Mouse (Mus musculus): ENCODE results near the gene Taf8.

Gene Taf8

DNA sequence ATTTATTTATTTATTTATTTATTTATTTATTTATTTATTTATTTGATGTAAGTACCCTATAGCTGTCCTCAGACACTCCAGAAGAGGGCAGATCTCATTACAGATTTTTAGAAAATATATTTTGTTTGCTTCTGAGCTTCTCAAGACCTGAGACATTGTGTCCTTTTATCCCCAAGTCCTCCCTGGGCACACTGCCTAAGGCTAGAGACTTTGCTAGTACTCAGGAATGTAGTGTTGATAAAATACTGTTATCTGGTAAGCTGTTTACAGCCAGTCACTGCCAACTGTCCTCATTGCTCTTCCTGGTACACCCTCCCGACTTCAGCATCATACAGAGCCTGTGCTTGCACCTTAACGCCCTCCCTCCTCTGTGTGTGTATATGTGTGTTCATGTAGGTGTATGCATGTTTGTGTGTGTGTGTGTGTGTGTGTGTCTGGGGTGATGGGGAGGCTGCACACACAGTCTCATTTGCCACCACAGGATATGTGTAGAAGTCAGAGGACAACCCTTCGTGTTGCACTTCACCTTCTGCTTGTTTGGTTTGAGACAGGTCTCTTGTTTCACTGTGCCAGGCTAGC, 42.7 kb downstream of the Taf8 start:
- DNase-seq (ENCODE audit: low spot score in 2 of 2) = no peak

DNA sequence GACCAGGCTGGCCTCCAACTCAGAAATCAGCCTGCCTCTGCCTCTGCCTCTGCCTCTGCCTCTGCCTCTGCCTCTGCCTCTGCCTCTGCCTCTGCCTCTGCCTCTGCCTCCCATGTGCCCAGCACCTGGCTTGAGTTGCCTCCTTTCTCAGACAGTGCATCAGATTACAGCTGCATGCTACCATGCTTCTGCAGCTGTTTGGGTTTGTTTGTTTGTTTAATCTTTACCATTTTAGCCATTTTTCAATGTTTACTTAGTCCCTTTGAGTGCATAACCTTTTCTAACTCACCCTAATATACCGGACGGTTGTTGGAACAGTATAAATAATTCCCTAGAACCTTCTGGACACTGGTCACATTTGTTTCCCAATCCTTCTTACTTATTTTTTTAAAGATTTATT, 43.2 kb downstream of the Taf8 start:
- DNase-seq (ENCODE audit: low spot score in 2 of 2) = no peak

DNA sequence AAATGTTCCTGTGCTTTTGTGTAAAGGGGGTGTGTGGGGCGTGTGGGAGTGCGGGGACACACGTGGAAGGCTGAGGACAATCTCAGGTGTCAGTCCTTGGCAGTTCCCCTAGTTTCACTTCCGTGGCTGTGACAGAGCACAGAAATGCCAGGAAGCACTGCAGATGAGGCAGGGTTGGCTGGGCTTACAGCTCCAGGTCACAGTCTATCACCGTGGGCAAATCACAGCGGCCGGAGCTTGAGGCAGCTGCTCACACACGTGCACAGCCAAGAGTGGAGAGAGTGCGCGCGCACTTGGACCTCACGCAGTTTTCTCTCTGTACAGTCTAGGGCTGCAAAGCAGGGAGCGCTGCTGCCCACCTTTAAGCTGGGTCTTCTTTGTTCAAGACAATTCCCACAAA, 43.8 kb downstream of the Taf8 start:
- no peak for DNase-seq (ENCODE audit: low spot score in 2 of 2)

DNA sequence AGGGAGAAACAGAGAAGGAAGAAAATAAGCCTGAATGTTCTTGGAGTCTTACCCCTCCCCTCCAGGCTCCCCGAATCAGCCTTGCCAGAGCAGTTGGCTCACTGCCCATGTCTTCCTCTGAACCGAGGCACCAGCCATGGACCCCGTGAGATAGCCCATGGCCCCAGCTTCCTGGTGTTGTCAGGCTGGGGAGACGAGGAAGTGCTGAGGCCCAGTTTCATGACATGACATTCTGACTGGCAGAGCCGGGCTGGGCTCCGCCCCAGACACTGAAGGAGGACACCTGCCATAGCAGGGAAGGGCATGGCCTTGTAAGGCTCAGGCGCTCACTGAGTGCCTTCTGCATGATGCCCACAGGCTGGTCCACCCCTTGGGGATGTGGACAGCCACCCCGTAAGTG, 47.4 kb downstream of the Taf8 start:
- DNase-seq (ENCODE audit: low spot score in 2 of 2) = peak; percentile 39 to 63

DNA sequence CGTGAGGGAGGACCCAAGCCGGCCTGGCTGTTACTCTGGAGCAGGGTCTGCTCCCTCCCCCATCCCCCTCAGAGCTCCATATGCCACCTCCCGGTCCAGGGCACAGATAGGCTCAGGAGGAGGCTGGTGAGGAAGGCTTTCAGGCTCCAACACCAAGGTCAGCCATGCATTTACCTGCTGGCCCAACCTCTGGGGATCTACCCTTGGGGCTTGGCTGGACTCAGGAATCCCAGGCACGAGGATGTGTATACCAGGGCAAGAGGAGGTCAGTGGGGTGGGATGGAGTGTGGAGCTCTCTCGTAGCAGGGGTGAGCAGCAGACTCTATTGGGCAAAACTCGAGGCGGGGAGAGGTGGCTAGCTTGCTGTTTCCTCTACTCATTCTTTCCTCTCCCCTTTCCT, 49.2 kb downstream of the Taf8 start:
- no peak for DNase-seq (ENCODE audit: low spot score in 2 of 2)

DNA sequence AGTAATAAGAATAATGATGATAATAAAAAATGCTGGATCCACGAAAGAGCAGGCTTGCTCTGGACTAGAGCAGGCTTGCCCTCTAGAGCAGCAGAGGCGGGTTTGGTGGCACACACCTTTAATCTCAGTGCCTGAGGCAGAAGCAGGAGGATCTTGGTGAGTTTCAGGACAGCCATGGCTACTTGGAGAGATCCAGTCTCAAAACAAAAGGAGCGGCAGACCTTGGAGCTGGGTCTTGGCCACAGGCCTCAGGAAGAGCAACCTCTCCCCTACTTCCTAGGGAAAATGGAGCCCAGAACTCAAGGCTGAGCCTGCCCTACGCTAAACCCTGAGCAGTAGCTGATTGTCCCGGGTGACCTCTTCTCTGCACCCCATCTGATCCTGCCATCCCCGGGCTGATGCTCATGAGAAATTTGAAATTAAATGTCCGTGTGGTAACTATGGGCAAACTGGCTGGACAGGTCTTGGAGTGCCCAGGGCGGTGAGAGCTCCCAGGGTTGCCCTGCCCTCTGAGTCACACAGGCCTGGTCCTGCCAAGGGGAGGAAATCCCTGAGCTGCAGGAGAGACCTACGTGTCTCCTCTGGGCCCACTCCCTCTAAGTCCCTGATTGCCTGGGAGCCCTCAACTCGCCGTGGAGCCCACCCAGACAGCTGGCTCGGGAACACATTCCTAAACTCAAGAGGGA, 51.1 kb downstream of the Taf8 start:
- DNase-seq (ENCODE audit: low spot score in 2 of 2) = no peak

DNA sequence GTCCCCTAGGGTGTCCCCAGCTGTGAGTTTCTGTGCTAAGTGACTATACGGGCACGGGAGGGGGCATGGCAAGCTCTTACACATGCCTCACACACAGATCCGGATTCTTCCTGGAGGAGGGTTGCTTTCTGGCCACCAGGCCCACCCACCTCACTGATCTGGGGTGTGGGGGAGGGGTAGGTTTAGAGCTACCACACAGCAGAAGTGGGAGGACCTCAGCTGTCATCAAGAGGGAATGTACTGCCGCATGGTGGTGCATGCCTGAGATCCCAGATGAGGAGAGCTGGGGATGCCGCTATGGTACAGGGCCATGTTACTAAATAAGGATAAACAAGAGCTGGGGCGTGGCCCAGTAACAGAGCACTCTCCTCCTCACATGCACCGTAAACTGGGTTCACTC, 51.9 kb downstream of the Taf8 start:
- no peak for DNase-seq (ENCODE audit: low spot score in 2 of 2)

DNA sequence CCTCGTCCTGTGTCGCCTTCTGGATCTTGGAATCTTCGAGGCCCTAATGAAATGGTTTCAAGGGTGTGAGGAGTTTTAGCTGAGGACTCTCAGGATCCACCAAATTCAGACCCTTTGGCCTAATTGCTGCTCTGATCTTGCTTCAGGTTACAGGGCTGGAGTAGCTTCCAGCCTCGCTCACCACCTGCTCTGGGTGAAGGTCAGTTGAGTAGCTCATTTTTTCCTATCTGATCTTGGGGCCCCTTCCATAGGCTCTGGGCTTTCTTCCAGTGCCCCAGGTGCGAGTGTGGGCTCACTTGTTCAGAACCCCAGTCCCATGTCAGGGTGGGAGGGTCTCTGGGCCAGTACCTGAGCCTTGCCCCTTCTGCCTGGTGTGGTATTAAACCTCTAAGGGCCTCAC, 52.7 kb downstream of the Taf8 start:
- no peak for DNase-seq (ENCODE audit: low spot score in 2 of 2)

DNA sequence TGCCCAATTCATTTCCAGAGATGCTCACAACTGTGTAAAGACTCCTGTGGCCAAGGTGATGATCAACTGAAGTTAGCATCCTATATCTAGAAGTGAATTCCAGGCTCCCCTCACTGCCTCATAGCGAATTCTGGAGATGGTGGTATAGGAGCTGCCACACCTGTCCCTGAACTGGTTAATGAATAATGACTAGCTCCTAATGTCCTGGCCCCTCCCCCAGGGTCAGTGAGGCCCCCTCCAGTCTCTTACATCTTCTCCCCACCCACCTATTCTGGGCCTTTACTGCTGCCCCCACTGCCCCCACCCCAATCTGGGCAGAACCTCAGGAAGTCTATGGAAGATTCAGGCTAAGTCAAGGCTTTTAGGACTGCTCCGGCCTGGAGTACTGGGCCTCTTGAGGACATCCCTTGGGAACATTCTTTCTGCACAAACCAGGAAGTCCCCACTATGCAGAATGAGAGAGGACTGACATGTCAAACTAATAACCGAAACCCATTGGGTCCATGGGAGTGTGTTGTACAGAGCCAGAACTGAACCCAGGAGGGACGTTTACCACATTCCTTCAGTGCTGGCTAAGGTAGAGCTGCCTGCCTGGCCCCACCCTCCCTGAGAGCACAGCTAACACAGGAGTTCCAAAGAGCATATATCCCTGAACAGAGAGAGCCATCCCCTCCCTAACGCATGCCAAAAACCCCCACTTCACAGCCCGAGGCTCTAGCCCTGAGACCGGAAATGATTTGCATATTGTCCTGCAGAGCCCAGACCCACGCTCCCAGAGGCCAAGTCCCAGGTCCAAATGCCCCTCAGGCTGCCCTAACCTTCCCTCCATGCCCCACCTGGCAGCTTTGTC, 53.3 kb downstream of the Taf8 start:
- no peak for DNase-seq (ENCODE audit: low spot score in 2 of 2)

DNA sequence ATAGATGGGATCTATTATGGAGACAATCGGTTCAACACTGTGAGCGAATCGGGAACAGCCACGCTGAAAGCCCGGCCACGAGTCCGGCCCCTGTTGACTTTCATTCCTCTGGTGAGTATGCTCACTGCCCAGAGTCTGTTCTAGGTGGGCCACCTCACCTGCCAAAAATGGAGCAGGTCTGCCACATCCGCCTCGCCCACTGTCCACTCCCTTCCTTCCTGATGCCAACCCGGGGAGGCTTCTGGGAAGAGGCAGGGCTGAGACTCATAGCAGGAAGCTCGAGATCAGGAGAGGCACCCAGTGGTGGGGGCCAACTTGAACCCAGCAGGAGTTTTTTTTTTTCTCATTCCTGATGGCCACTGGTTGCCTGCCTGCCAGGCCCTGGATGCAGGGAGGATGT, 55.5 kb downstream of the Taf8 start:
- no peak for DNase-seq (ENCODE audit: low spot score in 2 of 2)

DNA sequence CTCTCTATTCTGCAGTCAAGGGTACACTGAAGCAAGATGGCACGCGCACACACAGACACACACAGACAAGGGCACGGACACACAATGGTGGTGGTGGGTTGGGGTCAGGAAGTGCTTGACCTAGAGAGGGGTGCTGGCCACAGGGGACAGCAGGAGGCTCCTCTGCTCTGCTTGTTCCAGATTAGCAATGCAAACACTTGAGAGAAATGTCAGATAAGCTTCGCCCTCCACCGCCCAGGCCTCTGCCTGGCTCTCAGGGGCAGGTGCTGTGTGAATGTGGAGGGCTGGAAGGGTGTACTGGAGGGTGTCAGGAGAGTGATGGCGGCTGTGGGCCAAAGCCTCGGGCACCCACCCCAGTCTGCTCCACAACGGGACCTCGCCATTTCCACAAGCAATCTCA, 56.1 kb downstream of the Taf8 start:
- no peak for DNase-seq (ENCODE audit: low spot score in 2 of 2)

DNA sequence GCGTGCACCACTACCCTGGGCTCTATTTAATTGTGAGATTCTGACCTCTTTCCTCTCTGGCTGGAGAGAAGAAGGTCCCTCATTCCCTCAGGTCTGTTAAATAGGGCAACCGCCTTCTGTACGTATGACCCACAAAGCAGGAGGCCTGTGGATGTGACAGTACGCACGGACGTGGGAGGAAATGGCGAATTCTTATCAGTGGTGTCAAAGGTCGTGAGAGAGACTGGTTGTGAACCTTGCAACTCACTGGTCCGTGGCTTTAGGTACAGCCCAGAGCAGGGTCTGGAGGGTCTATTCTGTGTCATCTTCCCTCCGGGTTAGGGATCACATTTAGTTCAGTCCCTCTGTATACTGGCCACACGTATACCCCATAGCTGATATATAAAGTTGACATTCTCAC, 56.6 kb downstream of the Taf8 start:
- no peak for DNase-seq (ENCODE audit: low spot score in 2 of 2)

DNA sequence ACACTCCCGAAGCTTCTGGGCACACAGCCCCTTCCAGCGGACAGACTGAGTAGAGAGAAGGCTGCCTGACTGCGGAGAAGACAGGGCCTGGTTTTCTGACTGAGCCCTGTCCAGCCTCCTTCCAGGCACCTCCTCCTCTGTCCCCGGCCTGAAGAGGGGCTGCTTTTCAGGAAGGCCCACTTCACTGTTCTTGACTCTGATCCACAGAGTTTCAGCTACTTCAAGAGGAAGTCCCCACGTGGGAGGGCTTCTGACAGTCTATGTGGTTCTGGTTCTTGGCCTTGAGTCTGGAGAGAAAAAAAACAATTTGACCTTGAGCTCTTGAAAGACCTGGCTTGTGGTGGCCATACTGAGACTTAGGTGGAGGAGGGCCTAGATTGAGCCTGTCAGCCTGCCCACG, 58.0 kb downstream of the Taf8 start:
- no peak for DNase-seq (ENCODE audit: low spot score in 2 of 2)

DNA sequence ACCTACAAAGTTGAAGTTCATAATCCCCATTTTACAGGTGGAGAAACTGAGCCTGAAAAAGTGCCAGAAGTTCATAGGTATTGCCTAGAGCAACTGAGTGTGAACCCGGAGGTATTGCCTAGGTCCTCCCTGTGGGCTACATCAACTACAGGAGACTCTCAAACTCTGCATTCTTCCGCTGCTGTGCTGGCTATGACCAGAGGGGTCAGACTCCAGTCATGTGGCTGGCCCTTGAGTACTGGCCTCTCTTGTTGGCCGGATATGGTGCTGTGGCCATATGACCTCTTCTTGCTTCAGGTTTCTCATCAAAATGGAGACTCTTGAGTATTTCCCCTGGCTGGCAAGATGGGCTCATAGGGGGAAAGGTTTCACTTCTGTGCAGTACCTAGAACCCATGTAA, 59.8 kb downstream of the Taf8 start:
- DNase-seq (ENCODE audit: low spot score in 2 of 2) = no peak

DNA sequence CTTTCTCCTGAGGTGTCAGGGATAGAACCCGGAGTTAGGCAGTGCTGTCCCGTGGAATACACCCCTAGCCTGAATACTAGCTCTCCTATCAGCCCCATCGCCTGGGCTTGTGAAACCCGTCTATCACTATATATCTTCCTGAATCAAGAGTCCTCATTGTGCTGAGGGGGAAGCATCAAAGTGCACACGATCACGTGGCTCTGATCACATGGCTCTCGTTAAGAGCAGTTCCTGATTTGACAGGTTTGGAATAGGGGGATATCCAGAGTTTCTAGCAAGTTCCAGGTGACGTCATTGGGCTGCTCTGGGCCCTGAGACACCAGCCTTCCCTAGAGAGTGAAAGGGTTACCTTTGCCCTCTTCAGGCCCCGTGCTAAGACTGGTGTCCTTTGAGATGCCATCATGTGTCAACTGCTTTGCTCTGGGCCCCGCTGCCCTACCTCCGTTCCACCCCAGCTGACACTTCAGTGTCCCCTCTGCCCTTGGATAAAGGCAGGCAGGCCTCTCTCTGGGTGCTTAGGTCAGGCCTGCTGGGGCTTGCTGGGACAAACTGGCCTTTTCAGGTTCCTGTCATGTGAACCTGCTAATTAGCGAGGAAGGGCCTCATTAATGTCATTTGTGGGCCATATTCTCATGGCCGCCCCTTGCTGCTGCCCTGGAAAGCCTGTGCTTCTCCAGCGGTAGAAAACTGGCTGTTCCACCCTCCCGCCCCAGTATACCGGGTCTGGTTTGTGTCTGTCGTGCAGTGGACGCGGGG, 60.6 kb downstream of the Taf8 start:
- DNase-seq (ENCODE audit: low spot score in 2 of 2) = no peak

DNA sequence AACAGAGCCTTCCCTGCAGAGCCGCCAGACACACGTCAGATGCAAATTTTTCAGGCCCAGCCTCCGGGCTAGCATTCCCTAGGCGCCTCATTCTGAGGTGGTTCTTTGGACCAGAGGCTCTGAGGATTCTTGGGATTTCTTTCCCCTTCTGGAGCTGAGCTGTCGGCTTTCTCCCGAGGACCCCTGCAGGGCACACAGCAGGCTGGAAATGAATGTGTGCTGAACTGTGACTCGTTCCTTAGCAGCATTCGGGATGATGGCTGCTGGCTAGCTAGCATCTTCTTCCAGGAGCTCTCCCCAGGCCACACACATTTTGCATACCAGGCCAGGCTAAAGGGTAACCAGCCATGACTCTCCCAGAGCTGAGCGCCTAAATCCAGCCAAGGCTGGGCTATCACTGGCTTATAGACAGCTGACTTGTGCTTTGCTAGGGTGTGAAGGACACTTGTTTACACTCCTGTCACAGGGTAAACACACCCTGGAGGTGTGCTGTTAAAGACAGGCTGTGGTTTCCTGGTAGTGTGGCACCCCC, 61.7 kb downstream of the Taf8 start:
- DNase-seq (ENCODE audit: low spot score in 2 of 2) = no peak

DNA sequence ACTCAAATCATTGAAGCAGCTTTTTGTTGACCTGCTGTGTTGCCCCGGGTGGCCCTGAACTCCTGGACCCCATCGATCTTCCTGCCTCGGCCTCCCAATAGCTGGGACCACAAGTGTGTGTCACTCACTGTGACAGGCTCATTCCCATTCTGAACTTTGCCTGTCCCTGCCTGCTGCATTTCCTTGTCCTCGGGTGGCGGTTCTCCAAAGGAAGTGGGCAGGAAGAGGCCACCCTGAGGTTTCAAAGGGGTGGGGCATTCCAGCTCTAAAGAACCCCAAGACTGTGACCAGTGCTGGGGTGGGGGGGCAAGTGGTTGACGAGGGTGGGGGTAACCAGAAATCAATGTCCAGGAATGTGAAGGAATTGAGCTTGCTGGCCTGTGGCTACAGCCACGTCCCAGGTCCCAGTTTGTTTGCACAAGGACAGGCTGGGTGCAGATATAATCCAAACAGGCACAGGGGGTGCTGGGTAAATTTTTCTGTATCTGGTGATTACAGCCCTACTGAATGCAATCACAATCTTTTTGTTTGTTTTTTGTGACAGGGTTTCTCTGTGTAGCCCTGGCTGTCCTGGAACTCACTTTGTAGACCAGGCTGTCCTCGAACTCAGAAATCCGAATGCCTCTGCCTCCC, 62.6 kb downstream of the Taf8 start:
- no peak for DNase-seq (ENCODE audit: low spot score in 2 of 2)

DNA sequence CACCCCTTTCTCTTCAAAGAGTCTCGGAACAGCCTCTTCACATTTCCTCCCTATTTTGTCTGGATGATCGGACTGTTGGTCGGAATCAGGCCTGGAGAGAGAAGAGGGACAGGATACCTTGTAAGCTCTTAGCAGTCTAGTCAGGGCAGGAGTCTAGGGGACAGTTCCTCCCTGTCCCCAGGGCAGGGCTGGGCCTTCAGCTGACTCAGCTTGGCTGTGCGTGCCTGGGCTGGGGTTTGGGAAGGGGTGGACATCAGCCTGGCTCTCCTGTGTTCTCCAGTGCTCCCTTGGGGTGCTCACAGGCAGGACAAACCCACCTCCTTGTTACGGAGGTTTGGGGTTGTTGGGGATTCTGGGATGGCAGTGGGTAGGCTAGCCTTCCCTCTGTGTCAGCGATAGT, 63.5 kb downstream of the Taf8 start:
- no peak for DNase-seq (ENCODE audit: low spot score in 2 of 2)

DNA sequence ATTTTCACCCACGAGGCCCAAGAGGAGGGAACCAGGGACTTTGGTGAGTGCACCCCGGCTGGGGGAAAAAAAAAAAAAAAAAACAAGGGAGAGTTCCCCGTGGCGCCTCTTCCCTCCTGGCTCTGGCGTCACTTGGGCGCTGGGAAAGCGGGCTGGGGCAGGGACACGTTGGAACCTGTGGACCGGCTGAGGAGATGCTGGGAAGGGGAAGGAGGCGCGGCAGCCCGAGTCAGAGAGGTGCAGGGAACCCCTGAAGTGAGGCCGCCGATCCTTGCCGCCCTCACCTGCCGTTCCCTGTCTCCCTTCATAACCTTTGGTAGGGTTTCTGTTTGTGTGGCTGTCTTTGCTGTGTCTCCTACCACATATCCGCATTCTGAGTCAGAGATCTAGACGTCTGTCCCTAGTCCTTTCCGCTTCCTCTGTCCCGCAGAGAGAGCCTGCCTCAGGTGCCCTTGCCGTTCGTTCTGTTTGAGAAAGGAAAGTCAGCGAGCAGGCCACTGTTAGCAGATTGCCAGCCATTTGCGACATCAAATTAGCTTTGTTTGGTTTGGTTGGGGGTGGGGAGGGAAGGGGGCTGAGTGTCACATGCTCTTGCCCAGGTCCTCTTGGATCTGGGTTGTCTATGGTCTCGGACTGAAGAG, 65.1 kb downstream of the Taf8 start, which contains the start of gene 1700001C19Rik:
Gene 1700001C19Rik (minus strand): TSS at position 470 of the 641 bp plus-strand sequence.
- DNase-seq (ENCODE audit: low spot score in 2 of 2) = no peak

DNA sequence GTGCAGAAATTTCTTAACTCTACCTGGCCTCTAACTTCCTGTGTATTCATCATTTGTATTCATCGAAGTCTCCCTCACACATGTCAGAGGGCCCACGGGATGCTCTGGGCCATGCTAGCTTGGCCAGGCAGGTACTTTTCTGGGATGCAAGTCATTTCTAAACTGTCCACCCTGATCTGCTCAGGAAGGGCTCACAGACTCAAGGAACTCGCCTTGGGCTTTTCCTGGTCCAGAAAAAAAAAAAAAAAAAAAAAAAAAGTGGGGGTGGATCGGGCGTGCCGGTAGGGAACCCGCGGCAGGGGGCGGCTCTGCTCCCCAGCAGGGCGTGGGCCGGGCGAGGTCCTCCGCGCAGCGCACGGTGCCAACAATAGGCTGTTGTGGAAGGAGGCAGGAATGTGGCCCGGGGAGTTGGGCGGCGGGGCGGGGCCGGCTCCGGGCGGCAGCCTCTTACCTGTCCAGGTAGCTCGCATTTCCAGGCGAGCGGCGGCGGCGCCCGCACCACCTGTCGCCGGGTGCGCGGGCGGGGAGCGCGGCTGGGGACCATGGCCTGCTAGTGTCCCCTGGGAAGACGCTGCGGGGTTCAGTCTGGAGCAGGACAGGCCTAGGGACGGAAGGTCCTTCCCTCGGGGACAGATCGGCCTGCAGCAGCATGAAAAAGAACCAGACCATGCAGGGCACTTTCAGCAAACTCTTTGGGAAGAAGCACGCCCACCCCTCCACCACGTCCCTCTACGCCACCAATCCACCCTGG, 65.8 kb downstream of the Taf8 start, which contains the start of gene AI661453:
Gene AI661453 (plus strand): TSS at position 460 of the 751 bp plus-strand sequence.
- DNase-seq (ENCODE audit: low spot score in 2 of 2) = no peak

All from spleen, postnatal 10 days (tissue).